Mouse (Mus musculus): ENCODE results near the gene Samd14.

Samd14 gene

DNA sequence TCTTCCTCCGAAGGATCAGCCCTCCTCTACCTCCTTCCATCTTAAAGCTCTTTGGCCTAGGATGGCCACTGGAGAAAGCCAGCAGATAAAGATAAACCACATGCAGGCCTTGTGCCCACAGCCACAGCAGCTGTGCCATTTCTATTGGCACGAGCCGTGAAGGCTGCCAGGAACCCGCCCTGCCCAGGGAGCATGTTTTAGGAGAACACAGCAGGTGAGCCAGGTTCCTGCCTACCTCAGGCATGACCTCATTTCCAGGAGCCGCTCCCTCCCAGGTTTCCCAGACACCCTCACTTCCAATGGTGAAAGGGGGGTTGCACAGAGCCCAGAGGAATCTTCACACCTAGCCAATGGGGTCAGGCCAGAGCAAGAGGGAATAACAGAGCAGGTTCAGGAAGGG lies 63.1 kb downstream of the Samd14 start:
- no peak for DNase-seq (ENCODE audit: low read depth, low spot score)

DNA sequence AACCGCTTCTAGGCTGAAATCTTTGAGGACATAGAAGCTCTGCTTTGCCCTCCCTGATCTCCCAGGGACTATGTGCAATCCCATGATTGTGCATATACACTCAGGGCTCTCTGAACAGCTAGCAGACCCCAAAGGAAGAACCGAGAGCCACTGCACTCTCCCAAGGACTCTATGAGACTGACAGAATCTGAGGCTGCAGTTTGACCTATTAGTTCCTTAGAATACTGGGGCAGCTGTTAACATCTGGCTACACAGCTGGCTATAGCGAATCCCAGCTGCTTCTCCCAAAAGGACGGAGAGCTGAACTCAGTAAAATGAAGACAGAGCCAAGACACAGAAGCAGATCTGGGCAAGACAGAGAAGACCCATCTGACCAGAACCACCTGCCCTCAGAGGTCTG lies 64.2 kb downstream of the Samd14 start:
- DNase-seq (ENCODE audit: low read depth, low spot score) = no peak

DNA sequence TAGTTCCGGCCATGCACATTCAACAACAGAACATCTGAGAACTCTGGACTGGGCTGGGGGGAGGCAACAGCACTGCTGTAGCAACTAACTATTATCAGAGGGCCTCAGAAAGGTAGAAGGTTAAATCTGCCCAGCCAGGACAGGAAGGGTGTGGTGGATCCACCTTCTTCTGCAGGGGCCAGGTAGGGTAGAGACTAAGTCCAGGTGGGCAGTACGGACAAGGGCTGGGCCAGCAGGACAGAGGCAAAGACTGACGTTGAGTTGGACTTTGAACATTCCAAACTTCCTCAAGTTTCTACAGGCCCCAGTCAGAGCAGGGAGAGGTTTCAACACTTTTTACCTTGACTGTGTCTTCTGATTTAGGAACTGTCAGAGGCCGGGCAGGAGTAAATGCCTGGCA lies 65.0 kb downstream of the Samd14 start:
- DNase-seq (ENCODE audit: low read depth, low spot score) = no peak

DNA sequence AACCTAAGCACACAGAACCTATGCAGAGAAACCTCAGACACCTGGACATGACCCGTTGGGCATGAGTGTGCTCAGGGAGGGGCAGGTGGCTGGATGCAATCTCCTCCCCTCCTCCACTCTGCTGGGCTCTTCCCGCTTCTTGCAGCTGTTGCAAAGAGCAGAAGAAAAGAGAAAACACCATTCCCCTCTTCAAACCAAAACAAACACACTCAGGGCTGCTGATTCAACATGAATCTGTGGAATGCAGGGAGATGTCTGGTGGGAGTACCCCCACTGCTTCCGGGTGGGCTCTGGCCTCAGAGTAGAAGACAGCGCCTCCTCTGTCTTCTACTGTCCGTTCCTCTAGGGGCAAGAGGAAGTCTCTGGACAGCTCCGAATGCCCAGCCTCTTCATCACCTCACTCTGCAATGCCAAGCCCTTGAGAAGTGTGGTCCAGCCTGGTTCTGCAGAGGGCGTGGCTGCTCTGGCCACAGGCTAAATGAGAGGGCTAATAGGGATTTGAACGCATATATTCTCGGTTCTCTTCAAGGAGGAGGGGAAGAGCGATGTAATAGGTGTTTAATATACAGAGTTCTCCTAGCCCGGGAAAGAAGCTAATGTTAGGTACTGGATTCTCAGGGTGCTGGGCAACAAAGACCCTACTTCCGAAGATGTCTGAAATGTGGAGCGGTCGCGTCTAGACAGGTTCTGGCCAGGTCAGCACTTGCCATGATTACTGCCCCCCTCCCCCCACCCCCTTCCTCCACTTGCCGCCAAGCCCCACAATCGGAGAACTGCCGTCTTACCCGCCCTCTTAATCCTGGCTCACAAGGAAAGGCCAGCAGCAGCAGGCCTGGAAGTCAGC lies 65.7 kb downstream of the Samd14 start:
- no peak for DNase-seq (ENCODE audit: low read depth, low spot score)
